Mouse (Mus musculus): ENCODE measurements around the gene Zdhhc17. TPM values are rescaled to one million over a fixed set of nuclear protein-coding genes. Genes with fewer than 3 reads are reported as not detected.

Zdhhc17 gene
- polyA plus RNA-seq, 1 experiment from 2014 or later = 34.9 TPM

DNA sequence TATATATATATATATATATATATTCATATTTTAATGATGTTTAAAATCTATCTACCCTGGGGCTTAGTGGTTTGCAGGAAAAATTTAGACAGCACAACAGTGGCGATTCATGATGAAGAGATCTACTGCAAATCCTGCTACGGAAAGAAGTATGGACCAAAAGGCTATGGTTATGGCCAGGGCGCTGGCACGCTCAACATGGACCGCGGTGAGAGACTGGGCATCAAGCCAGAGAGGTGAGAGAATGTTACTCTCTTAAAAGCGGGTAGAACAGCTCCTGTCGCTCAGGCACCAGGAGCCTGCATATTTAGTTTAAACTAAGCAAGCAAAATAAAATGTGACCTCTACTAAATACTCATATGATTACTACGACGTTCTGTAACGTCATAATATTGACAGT is 74.9 kb downstream of the Zdhhc17 start:
- WGBS = 91% methylated on average over 11 of the region's 11 CpGs
- Histone ChIP-seq H3K9me3 (no peaks in the 10 kb centered on the region), H3K27ac (no peak overlapping the region), H3K27me3 (no peaks in the 10 kb centered on the region), H3K9ac (replicated peaks) (no peak overlapping the region), H3K4me1 (replicated peaks) (peaks cover 25% of the 10 kb centered on the region), H3K36me3 (peaks cover 56% of the 10 kb centered on the region), H3K4me3 (replicated peaks) (no peak overlapping the region), H3K4me2 (no peak overlapping the region)
- ATAC-seq (ENCODE audit: insufficient number of reproducible peaks, insufficient read depth, low FRiP score, low TSS enrichment, low read depth) = no peak

DNA sequence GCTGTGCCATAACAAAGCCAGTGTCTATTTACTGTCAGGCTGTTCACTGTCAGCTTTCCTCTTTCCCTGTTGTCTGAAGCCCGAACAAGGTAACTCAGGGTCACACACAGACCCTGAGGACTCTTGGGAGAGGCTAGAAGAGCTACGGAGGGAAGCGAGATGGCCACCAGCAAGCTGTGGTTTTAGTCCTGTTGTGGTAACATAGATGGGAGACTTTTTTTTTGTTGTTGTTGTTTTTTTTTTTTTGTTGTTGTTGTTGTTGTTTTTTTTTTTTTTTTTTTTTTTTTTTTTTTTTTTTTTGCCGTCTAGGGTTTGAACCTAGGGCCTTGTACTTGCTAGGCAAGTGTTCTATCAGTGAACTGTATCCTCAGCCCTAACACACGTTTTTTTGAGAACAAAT is 76.4 kb downstream of the Zdhhc17 start:
- Histone ChIP-seq H3K9me3 (no peaks in the 10 kb centered on the region), H3K36me3 (peaks cover 43% of the 10 kb centered on the region), H3K27ac (no peak overlapping the region), H3K4me1 (replicated peaks) (peaks cover 40% of the 10 kb centered on the region), H3K9ac (replicated peaks) (no peak overlapping the region), H3K4me2 (no peak overlapping the region), H3K4me3 (replicated peaks) (no peak overlapping the region), H3K27me3 (no peaks in the 10 kb centered on the region)
- 89% methylated on average over 5 of the region's 5 CpGs for WGBS
- ATAC-seq (ENCODE audit: insufficient number of reproducible peaks, insufficient read depth, low FRiP score, low TSS enrichment, low read depth) = no peak

DNA sequence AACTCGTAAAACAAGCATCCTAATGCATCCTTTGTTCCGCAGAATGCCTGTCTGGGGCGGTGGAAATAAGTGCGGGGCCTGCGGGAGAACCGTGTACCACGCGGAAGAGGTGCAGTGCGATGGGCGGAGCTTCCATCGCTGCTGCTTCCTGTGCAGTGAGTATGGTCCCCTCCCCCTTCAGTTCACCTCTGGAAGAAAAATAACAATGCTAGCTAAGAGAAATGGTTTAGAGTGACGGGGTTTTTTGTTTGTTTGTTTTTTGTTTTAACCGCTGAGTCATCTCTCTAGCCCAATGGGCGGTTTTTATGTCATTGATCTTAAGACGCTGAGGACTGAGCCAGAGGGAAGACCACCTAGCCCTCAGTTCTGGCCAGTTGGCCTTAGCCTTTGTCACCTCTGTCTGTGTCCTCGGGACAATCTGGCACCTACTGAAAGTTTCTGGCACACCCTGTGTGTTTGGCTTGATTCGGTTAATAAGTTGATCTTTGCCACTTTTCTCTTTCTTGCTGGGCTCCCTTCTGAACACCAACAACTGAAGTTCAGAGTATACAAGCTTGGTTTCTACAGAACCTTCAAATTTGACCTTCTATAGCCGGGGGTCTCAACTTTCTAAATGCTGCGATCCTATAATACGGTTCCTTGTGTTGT is 77.9 kb downstream of the Zdhhc17 start:
- Histone ChIP-seq H3K27me3 (no peaks in the 10 kb centered on the region), H3K9ac (replicated peaks) (no peak overlapping the region), H3K4me1 (replicated peaks) (peaks cover 55% of the 10 kb centered on the region), H3K27ac (peak overlapping the region; percentile 86), H3K36me3 (peaks cover 28% of the 10 kb centered on the region), H3K9me3 (no peaks in the 10 kb centered on the region), H3K4me3 (replicated peaks) (no peak overlapping the region), H3K4me2 (peak overlapping the region; percentile 46)
- ATAC-seq (ENCODE audit: insufficient number of reproducible peaks, insufficient read depth, low FRiP score, low TSS enrichment, low read depth) = peak; percentile 46; the same call in 1 of the 2 replicates
- WGBS = 62% methylated on average over 20 of the region's 20 CpGs

DNA sequence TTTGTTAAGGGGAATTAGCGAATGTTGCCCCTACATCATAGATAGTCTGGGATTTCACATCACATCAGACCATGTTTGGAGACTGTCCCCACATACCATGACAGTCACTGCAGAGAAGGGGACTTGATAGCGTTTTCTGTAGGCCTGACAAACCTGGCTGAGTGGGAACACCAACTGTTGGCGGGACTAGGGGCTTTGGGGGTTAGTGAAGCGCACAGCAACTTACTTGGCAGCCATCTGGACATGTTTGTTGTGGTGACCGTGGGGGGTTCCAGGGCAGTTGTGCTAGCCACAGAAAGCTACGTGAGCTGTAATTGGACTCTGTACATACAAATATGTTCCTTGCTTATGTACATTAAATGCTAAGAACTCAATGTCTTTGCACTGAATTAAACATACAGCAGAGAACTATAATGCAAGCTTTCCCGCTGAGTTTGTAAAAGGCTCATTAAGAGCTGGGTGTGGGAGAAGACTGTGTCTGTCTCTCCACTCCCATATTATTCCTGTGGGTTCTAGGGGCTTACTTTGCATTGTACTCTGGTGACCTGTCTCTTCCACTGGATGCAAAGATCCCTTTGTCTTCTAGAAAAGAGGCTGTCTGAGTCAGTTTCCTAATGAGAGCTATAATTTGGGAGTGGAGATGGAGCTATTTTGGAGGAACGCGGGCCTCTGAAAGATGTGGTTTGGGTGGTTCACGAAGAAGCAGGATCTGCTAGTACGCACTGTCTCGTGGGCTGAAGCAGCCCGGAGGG is 78.6 kb downstream of the Zdhhc17 start:
- Histone ChIP-seq H3K9me3 (no peaks in the 10 kb centered on the region), H3K27me3 (no peaks in the 10 kb centered on the region), H3K4me1 (replicated peaks) (peaks cover 62% of the 10 kb centered on the region), H3K36me3 (peaks cover 21% of the 10 kb centered on the region), H3K4me2 (peak overlapping the region; percentile 46), H3K4me3 (replicated peaks) (no peak overlapping the region), H3K9ac (replicated peaks) (no peak overlapping the region), H3K27ac (peak overlapping the region; percentile 86)
- WGBS = 56% methylated on average over 13 of the region's 13 CpGs
- ATAC-seq (ENCODE audit: insufficient number of reproducible peaks, insufficient read depth, low FRiP score, low TSS enrichment, low read depth) = no peak

DNA sequence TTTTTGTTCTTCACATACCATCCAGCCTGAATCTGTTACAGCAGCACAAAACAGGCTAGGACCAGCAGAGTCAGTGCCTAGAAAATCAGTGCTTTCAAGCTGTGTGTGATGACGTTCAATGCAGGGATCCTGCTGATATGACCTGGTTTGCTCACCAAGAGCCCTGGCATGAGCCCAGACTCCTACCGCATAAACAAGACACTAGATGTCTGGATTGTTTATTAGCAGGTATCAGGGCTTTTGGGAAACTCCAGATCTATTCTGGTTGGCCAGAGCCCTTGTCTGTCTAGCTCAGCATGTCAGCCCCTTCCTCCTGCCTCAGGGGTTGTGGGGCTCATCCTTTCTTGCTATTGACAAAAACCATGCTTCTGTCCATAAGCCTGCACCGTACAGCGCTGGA is 80.2 kb downstream of the Zdhhc17 start:
- Histone ChIP-seq H3K36me3 (peaks cover 11% of the 10 kb centered on the region), H3K9me3 (no peaks in the 10 kb centered on the region), H3K27me3 (no peaks in the 10 kb centered on the region), H3K9ac (replicated peaks) (no peak overlapping the region), H3K4me1 (replicated peaks) (peaks cover 75% of the 10 kb centered on the region), H3K4me3 (replicated peaks) (no peak overlapping the region), H3K4me2 (peak overlapping the region; percentile 46; the same call in 1 of the 2 replicates), H3K27ac (peak overlapping the region; percentile 37)
- WGBS = 67% methylated on average over 4 of the region's 4 CpGs
- ATAC-seq (ENCODE audit: insufficient number of reproducible peaks, insufficient read depth, low FRiP score, low TSS enrichment, low read depth) = no peak

GRCm38 (mm10) chr10:110927491-110927890 is 82.4 kb downstream of the Zdhhc17 start:
- WGBS = 52% methylated on average over 11 of the region's 11 CpGs
- ATAC-seq (ENCODE audit: insufficient number of reproducible peaks, insufficient read depth, low FRiP score, low TSS enrichment, low read depth) = no peak
- Histone ChIP-seq H3K27me3 (no peaks in the 10 kb centered on the region), H3K9me3 (no peaks in the 10 kb centered on the region), H3K4me2 (0 out of 2 replicates have a peak overlapping the region, but pooled peaks have one; percentile 3), H3K27ac (peak overlapping the region; percentile 4), H3K36me3 (peaks cover 20% of the 10 kb centered on the region), H3K9ac (replicated peaks) (no peak overlapping the region; the same call in 1 of the 2 replicates), H3K4me1 (replicated peaks) (peaks cover 83% of the 10 kb centered on the region), H3K4me3 (replicated peaks) (no peak overlapping the region)

- WGBS = 47% methylated on average over 9 of the region's 9 CpGs
- H3K27me3 ChIP-seq = no peaks in the 10 kb centered on the region
- peak overlapping the region; percentile 74 for H3K4me2 ChIP-seq
- no peak for ATAC-seq (ENCODE audit: insufficient number of reproducible peaks, insufficient read depth, low FRiP score, low TSS enrichment, low read depth)
- peaks cover 13% of the 10 kb centered on the region; the same call in 1 of the 2 replicates for H3K36me3 ChIP-seq
- no peak overlapping the region; the same call in 1 of the 2 replicates for H3K9ac ChIP-seq (replicated peaks)
- H3K9me3 ChIP-seq = no peaks in the 10 kb centered on the region
- H3K4me3 ChIP-seq (replicated peaks) = peak overlapping the region; percentile 74
- H3K4me1 ChIP-seq (replicated peaks) = peaks cover 61% of the 10 kb centered on the region
- H3K27ac ChIP-seq = 0 out of 2 replicates have a peak overlapping the region, but pooled peaks have one; percentile 41
Observed at GRCm38 (mm10) chr10:110922612-110923011, 87.3 kb downstream of the Zdhhc17 start.

DNA sequence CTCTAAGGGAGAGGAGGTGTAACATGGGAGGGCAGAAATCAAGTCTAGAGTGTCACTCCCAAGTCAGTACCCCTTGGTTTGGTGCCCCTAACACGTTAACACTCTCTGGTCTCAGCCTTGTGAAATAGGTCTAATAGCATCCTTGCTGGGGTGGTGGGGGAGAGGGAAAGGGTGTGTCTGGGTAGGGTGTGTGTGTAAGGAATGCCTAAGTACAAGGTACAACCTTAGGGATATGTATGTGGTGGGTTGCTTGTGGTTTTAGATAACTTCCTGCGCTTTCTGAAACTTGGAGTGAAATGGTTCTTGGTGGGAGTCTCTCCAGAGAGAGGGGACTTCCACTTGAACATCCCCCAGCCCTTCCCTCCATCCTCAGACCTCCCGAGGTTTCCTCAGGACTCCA is 88.0 kb downstream of the Zdhhc17 start:
- no peaks in the 10 kb centered on the region for H3K27me3 ChIP-seq
- H3K4me3 ChIP-seq (replicated peaks) = peak overlapping the region; percentile 74
- H3K27ac ChIP-seq = 0 out of 2 replicates have a peak overlapping the region, but pooled peaks have one; percentile 41
- WGBS = 45% methylated on average over 3 of the region's 3 CpGs
- H3K9me3 ChIP-seq = no peaks in the 10 kb centered on the region
- H3K4me1 ChIP-seq (replicated peaks) = peaks cover 57% of the 10 kb centered on the region
- H3K36me3 ChIP-seq = peaks cover 13% of the 10 kb centered on the region; the same call in 1 of the 2 replicates
- ATAC-seq (ENCODE audit: insufficient number of reproducible peaks, insufficient read depth, low FRiP score, low TSS enrichment, low read depth) = no peak
- peak overlapping the region; percentile 74 for H3K4me2 ChIP-seq
- H3K9ac ChIP-seq (replicated peaks) = no peak overlapping the region; the same call in 1 of the 2 replicates

DNA sequence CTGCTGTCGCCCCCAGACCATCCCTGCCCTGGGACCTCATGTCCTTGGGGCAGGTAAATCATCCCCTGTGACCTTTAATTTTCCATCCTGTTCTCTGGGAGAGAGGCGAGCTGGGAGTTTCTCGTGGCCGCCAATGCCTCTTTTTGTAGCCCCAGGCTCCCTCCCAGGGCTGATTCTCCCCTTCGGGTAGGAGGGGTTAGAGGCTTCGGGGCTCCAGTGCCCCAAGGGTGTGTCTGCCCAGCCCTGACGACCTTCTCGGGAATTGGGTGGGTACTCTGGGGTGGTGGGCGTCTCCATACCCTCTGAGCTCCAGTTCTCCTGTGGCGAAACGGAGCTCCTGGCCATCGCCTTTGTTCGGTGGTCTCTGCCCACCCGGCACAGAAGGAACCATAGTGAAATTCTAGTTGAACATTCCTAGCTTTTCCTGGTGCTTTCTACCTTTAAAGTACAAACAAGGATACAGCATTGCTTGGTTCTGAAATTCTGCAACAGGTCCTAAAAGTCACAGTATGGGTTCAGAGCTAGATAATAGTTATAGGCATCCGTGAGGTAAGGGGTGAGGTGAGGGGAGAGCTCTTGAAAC is 89.5 kb downstream of the Zdhhc17 start:
- H3K4me3 ChIP-seq (replicated peaks) = peak overlapping the region; percentile 74
- peaks cover 45% of the 10 kb centered on the region for H3K4me1 ChIP-seq (replicated peaks)
- peak overlapping the region; percentile 74 for H3K4me2 ChIP-seq
- under 1% methylated on average over 15 of the region's 15 CpGs for WGBS
- peak overlapping the region; percentile 98 for H3K27ac ChIP-seq
- peaks cover 13% of the 10 kb centered on the region; the same call in 1 of the 2 replicates for H3K36me3 ChIP-seq
- H3K9me3 ChIP-seq = no peaks in the 10 kb centered on the region
- no peaks in the 10 kb centered on the region for H3K27me3 ChIP-seq
- ATAC-seq (ENCODE audit: insufficient number of reproducible peaks, insufficient read depth, low FRiP score, low TSS enrichment, low read depth) = no peak
- peak overlapping the region; percentile 87 for H3K9ac ChIP-seq (replicated peaks)

DNA sequence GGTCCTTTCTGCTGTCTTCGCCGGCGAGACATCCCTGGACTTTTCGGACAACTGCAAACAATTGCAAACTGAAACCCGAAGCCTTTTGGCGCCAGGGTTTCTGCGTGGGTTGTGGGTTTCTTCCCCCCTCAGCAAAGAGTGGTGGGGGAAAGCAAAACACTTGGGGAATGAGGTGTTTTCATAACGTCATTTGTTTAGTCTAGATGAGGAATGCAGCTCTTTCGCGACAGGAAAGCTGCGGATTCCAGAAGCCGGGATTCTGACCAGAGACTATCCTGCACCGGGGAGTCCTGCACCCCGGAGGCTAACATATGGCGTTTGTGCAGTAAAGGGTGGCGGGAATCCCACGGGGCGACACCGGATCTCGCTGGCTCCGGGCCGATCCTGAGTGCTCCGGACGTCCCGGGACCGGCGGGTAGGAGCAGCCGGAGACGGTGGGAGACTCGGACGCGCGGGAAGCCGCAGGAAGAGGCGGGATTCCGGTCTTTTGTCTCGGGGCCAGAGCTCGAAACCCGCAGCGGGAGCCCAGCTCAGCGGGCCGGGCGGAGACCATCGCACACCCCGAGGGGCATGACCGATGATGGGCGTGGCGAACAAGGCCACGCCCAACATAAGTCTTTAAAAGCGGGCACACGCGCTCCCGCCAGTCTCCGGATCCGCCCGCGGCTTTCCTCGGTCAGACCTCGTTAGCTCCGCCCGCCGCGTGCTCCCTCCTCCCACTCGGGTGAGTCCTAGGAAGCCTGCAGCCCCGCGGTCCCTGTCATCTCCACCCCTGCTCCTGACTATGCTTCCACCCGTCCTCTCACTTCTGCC is 90.2 kb downstream of the Zdhhc17 start, which contains the start of gene Csrp2:
Gene Csrp2 (plus strand): TSS at position 259 of the 813 bp plus-strand sequence.
- H3K4me3 ChIP-seq (replicated peaks) = peak within 1 kb of the TSS; percentile 74
- ATAC-seq (ENCODE audit: insufficient number of reproducible peaks, insufficient read depth, low FRiP score, low TSS enrichment, low read depth) = peak; percentile 87

More for the DNA sequence above, 90.2 kb downstream of the Zdhhc17 start, which contains the start of gene Csrp2:
- peak within 1 kb of the TSS; percentile 74 for H3K4me2 ChIP-seq
- no peaks in the 10 kb centered on the region for H3K9me3 ChIP-seq
- H3K9ac ChIP-seq (replicated peaks) = peak within 1 kb of the TSS; percentile 87
- no peaks in the 10 kb centered on the region for H3K27me3 ChIP-seq
- H3K4me1 ChIP-seq (replicated peaks) = peaks cover 41% of the 10 kb centered on the region
- under 1% methylated on average over 64 of the region's 67 CpGs for WGBS
- peaks cover 12% of the 10 kb centered on the region; the same call in 1 of the 2 replicates for H3K36me3 ChIP-seq
- peak within 1 kb of the TSS; percentile 98 for H3K27ac ChIP-seq
